Mouse (Mus musculus): ENCODE results near the gene Mb. TPM values are rescaled to one million over a fixed set of nuclear protein-coding genes. Genes with fewer than 3 reads are reported as not detected.
A peak's percentile ranks its signal among the peaks of the same experiment; 100 is the strongest.

Gene Mb
- total RNA-seq, 4 experiments from 2014 or later: 3,053 to 3,564 (median 3,434) TPM

DNA sequence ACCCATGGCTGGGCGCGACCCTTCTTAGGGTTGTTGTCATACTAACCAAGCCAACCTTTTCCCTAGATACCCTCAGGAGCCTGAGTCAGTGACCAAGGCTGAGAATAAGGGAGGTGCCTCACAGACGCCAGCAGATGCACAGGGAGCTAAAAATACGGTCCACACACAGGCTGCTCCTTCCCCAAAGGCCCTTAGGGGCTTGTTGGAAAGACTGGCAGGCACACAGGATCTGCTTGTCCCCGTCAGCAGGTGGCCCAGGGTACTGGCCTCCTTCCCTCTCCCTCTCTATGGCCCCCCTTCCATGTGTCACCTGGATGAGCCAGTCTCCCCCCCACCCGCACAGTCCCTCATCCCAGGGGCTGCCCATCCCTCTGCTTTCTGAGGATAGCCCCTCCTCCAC lies 22.8 kb downstream of the Mb start:
- DNase-seq (ENCODE audit: low spot score in 2 of 2): no peak

GRCm38 (mm10) chr15:77027117-77027516 lies 23.4 kb downstream of the Mb start:
- no peak for DNase-seq (ENCODE audit: low spot score in 2 of 2)

DNA sequence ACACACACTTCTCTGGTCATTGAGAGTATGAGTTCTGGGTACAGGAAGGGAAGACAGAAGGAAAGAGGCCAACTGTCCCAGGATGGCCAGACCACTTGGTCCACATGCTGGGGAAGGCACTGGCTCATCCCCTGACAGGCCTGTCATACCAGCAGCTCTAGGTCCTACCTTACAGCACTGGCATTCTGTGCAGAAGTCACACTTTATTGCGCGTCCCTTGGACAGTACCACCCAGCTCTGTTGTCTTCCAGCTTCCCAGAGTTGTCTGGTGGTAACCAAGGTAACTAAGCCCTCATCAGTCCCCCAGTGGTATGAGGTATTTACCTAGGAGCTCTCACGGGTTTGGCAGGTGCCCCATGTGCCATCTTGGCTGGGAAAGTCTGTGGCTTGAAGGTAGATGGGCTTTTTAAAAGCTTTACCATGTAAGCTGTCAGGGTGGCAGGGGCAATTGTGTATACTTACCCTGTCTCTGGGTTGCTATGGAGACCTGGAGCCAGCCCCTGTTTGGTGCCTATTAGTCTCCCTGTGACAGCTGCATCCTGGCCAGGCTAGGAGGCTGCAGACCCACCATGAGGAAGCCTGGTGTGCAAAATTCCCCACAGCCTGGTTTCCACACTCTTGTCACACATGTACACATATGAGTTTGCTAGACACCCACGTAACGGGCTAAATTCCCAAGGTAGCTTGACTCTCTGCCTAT lies 24.4 kb downstream of the Mb start:
- no peak for DNase-seq (ENCODE audit: low spot score in 2 of 2)

GRCm38 (mm10) chr15:77022401-77022957 lies 28.0 kb downstream of the Mb start:
- peak; percentile 54 to 70 for DNase-seq (ENCODE audit: low spot score in 2 of 2)

DNA sequence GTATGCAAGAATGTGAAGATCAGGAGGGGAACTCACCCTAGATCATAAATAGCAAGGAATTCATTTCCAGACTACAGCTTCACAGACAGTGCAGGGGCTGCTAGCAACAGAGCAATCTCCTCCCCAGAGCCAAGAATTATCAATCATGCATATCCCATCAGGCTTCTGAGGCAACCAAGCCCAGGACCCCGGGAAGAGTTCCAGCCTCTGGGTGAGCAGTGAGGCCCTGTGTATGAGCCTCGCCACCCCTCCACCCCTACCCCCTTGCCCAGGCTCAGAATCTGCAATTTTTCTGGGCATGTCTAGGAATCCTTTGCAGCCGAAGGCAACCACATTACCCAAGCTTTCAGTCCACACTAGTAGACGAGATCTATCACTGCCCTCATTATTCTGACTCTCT lies 28.6 kb downstream of the Mb start:
- DNase-seq (ENCODE audit: low spot score in 2 of 2): no peak

DNA sequence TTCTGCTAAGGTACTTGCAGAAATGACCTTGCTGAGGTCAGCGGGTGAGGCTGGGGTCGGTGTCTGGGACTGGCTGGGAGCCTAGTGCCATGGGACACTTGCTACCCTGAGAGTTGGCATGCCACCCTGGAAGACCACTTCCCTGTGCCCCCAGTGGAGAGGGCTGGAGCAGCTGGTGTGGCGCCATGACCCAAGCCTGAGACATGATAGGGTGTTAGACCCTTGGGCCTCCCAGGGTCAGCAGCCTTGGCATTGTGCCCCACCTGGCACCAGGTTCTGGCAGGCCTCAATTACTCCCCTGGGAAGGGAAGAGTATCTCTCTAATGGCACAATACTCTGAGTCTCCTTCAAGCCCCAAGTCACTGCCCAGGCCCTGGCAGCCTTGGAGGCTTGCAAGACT lies 29.4 kb downstream of the Mb start:
- DNase-seq (ENCODE audit: low spot score in 2 of 2): peak; percentile 72 to 76

DNA sequence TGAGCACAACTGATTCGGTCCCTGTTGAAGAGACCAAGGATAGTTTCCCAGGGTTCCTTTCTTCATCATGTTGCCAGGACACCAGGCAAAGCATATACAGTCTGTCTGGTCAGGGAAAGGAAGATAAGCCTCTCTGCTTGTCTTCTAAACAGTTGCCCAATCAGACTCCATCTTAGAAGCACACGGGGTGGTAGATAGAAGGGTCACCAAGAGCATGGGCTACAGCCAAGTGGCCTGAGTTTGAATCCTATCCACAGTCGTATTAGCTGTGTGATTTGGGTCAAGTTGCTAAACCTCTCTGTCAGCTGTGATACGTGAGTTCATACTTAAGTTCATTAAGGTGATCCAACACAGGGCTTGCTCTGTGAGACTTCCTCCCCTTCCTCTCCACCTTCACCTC lies 30.3 kb downstream of the Mb start:
- DNase-seq (ENCODE audit: low spot score in 2 of 2): no peak

GRCm38 (mm10) chr15:77019533-77019932 lies 30.9 kb downstream of the Mb start:
- DNase-seq (ENCODE audit: low spot score in 2 of 2): no peak

DNA sequence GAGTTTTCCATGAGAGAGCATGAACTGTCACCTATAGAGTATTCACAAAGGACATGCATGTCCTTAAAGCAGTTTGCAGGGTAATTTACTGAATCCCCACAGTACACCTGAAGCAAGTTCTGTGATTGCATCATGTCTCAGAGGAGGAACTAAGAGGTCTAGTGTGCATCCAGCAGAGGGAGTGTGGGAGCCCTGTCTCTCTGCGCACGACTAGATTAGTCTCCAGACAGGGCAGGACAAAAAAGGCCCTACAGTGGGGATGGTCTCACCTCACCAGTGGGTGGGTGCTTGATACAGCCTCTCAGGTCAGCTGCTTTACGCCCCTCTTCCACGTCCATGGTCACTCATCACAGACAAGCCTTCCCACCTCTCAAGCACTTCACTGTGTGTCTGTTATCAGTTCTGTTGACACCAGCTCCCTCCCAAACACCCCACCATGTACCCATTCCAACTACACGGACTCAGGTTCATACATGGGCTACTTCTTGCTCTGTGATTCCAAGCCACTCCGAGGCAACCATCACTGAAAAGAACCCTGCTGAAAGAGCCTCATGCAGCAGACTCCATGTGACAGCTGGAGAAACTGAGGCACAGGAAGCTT lies 31.6 kb downstream of the Mb start:
- DNase-seq (ENCODE audit: low spot score in 2 of 2): no peak

GRCm38 (mm10) chr15:77017897-77018296 lies 32.6 kb downstream of the Mb start:
- no peak for DNase-seq (ENCODE audit: low spot score in 2 of 2)

DNA sequence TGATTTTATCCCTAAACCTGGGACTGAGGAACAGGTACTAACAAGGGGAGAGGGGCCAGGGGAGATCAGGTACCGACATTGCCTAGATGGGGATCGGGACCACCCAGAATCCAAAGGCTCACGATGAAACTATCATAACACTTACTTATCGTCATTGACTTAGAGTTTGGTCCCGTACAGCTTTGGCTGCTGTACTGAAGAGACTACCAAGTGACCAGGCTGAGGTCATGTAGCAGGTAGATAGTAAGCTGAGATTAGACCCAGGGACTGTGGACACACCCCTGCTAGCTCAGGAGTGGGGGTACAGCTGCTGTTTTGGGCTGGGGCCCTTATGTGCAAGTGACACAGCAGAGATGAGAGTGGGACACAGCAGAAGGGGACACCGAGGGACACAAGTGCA lies 34.0 kb downstream of the Mb start:
- no peak for DNase-seq (ENCODE audit: low spot score in 2 of 2)

DNA sequence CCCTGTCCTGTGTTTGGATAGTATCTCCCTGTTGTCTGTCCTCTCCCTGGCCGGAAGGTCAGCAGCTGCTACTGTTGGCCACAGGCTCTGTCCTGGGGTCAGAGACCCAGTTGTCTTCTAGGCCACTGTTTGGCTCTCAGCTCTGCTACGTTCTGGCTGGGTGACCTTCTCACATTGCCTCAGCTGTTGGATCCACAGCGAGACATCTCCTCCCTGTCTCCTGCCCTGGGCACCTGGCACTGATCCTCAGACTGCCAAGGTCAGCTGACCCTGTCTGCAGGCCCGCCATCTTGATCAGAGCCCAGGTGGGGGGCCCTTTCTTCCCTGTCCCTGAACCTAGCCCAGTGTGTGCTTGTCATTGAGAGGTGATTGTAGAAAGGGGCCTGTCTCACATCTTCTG lies 35.5 kb downstream of the Mb start:
- DNase-seq (ENCODE audit: low spot score in 2 of 2): peak; percentile 70 to 83

GRCm38 (mm10) chr15:77014431-77014830 lies 36.0 kb downstream of the Mb start:
- no peak for DNase-seq (ENCODE audit: low spot score in 2 of 2)

DNA sequence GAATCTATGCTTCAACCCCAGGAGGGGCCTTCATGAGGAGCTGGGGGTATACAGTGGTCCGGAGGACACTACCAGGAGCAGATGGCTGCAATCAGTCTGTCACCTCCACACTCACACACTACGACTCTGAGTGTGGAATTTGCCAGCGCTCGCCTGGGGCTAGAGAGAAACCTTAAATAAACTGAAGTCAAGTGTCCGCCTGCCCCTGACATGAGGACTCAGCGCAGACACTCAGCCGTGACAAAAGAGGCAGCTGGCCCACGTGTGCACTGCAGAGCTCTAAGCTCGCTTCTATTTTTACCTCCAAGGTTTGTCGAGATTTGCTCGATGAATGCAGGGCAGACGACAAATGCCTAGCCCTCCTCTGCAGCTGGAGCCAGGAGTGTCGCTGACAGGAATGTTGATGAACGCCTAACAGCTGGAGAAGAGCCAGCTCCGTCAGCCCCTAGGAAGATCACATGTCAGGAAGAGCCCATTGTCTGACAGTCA lies 36.7 kb downstream of the Mb start:
- no peak for DNase-seq (ENCODE audit: low spot score in 2 of 2)

DNA sequence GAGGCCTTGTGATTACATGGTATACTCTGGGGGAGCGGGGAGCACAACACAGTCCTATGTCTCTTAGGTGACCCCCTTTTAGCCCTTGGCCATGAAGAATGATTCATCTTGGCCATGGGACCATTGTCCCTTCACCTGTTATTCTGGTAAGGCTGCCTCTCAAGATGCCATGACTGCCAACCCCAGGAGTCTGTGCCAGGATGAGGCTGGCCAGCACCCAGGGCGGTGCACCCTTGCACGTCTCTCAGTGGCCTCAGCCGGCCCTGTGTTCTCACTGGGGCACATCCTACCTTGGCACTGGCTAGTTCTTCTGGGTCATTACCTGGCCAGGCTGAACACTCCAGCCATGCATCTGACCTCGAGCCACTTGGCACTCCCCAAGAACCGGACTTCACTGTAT lies 41.6 kb downstream of the Mb start:
- peak in 1 of 2 experiments; percentile 68 for DNase-seq (ENCODE audit: low spot score in 2 of 2)

DNA sequence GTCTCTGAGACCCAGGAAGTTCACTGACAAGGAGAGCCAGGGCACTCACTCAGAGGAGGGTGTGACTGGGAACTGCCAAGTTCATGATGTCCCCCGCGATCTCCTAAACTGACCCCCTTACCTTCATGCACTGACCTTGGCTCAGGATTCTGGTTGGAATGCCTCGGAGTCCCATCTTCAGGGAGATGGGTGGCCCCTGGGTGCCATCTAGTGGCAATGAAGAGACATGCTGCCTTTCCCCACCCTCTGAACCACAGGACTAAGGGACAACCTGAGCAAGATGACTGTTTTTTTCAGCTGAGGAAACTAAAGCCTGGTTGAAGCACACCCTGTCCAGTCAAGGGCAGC lies 46.6 kb downstream of the Mb start:
- no peak for DNase-seq (ENCODE audit: low spot score in 2 of 2)

- peak; percentile 68 to 74 for DNase-seq (ENCODE audit: low spot score in 2 of 2)
These were observed 47.1 kb downstream of the Mb start for GRCm38 (mm10) chr15:77003173-77003867.

GRCm38 (mm10) chr15:76998878-76999588 lies 51.4 kb downstream of the Mb start:
- DNase-seq (ENCODE audit: low spot score in 2 of 2): peak in 1 of 2 experiments; percentile 53

DNA sequence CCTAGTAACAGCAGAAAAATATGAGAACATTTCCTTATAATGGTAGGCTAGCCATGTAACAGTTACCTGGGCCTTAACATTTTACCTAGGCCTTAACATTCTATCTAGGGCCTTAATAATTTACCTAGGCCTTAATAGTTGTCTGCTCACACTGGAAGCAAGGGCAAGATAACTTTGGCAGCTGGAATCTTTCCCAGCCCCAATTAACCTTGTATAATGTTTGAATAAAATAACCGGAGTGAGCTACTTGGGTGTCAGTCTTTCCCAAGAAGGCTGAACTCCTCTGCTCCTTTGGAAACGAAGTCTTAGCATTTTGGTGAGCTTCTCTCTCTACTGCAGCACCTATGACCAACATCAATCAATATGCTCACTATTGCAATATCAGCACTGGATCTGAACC lies 52.4 kb downstream of the Mb start:
- no peak for DNase-seq (ENCODE audit: low spot score in 2 of 2)

GRCm38 (mm10) chr15:76994413-76994812 lies 56.1 kb downstream of the Mb start:
- DNase-seq (ENCODE audit: low spot score in 2 of 2): no peak

GRCm38 (mm10) chr15:76987542-76988094 lies 62.9 kb downstream of the Mb start:
- no peak for DNase-seq (ENCODE audit: low spot score in 2 of 2)
